Mouse (Mus musculus) erythroid progenitor cell, adult 5-6 weeks (primary cell): ENCODE results near the gene Mcub. TPM values are rescaled to one million over a fixed set of nuclear protein-coding genes. Genes with fewer than 3 reads are reported as not detected.

Experiments used
- ATAC-seq: replicated peaks from 2 replicates; pipeline ENCODE4 v1.8.0; 2016; ENCODE audit warnings: moderate number of reproducible peaks, mild to moderate bottlenecking, moderate TSS enrichment, inconsistent platforms; ENCODE audit not compliant: poor library complexity, low FRiP score, severe bottlenecking
- total RNA-seq, 2 experiments: library from RNA; stranded (forward) in 1 of 2; stranded (reverse) in 1 of 2; fragments of 150-400 nt in 1 of 2; fragments of 186-747, 209-891 nt in 1 of 2; gene quantifications; 2 replicates each; pipeline versions ENCODE4 v1.2.3 to v1.2.4; 2015 to 2017; ENCODE audit warnings: low replicate concordance in 2 of 2

Gene Mcub
- 3.6 TPM in 1 of 2 replicates, not detected in the other for total RNA-seq (2015; ENCODE audit: low replicate concordance)
- 3.2 and 5.6 TPM in 2 replicates for total RNA-seq (2017; ENCODE audit: low replicate concordance)

DNA sequence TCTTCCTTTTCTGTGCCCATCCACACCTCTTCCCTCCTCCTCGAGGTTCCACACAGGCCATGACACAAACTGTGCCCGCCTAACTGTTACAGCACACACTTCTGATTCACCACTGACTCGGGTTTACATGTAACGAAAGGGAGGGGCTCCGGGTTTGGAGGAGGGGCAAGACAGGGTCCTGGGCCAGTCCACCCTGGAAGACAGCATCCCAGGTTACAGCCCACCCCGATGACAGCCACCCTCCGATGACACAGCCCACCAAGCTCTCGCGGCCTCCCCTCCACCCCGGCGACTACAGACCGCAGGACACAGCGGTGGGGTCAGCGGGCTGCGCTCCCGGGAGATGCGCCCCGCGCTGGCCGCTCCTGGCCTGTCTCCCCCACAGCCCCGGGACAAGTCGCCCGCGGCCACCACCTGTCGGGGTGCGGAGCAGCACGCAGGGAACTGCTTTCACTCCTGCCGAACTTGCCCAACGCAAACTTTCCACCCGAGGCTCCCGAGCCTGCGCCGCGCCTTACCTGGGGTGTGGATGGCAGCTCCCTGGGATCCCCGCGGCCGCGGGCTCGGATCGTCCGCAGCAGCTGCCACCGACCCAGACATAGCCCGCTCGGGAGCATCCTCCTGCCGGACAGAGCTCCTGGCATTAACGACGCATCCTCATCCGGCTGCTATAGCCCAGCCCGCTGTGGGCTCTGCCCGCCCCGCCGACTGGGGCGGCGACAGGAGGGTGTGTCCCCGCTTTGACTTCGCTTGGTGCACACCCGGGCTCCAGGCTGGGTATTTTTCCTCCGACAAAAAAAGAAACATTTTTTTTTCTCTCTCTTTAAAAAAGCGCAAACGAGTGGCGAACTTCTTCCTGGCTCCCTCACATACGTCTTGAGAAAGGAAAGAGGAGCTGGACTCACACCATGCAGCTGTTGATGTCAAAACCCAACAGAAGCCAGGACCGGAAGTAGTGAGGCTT lies at the start of gene Mcub:
Gene Mcub (minus strand): TSS at position 775 of the 964 bp plus-strand sequence.
- ATAC-seq: peak; percentile 54; the same call in 1 of the 2 replicates

- no peak for ATAC-seq
Measured at GRCm38 (mm10) chr3:130012943-130013342, 42.9 kb upstream of the Mcub start.

DNA sequence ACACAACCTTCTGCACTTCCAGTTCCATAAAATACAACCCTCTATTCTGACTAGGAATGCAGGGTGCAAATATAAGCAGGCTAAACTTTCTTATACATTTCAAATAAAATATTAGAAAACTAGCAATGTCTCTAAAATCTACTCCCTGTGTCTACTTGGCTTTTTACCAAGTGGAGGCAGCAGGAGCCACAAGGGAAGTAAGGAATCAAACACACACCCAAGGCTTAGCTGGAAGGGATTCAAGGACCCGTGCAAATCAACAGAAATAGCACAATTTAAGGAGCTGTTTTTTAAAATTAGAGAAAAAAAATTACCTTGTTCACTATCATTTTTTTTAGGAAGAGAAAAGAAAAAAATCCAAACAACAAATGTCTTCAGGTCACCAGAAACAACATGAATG lies 41.2 kb upstream of the Mcub start:
- no peak for ATAC-seq

DNA sequence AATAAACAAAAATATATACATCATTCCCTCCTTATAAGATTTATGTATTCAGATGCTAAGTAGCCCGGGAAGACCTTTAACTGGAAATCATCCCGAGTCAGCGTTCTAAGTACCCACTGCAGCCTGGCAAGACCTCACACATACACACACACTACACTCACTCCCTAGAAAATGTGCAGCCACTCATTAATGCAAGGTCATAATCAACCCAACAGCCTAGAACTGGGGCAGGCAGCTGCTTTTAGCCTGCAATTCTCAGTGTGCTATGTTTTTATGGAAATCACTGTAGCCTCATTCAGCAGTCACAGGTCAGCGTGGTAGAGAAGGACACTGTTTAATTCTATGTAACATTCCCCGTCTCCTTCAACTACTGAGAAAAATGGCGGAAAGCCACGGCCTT lies 36.1 kb upstream of the Mcub start:
- no peak for ATAC-seq

DNA sequence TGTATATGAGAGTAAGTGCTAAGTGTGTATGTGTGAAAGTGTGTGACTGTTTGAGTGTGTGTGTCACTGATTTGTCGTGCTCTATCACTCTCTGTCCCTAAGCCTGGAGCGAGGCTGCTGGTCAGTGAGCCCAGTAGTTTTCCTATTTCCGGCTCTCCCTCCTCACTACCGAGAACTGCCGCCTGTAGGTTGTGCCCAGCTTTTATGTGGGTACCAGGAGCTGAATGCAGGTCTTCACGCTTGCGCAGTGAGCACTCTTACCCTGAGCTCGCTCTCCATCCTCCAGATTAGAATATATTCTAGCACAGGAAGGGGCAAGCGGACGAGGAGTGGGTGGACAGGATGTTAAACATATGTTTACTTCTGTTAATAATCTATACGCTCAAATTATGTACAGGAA lies 30.9 kb upstream of the Mcub start:
- no peak for ATAC-seq

GRCm38 (mm10) chr3:129998526-129998925 lies 28.5 kb upstream of the Mcub start:
- no peak for ATAC-seq

GRCm38 (mm10) chr3:129998001-129998400 lies 28.0 kb upstream of the Mcub start:
- ATAC-seq: no peak

DNA sequence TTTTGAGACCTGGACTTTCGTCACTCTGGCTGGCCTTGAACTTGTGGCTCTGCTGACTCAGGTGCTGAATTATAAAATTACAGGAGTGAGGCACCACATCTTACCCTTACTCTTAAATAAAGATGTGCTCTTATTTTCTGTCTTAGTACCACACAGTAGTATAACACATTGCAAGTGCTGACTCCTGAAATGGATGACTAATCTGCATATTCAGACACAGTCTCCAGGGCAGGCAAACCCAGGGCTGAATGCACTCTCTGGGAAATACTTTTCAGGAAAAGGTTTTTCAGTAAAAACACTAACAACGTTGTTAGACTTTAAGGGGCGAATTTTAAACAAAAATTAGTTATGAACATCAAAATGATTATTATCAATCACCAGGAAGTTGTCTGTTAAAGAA lies 27.3 kb upstream of the Mcub start:
- ATAC-seq: no peak

DNA sequence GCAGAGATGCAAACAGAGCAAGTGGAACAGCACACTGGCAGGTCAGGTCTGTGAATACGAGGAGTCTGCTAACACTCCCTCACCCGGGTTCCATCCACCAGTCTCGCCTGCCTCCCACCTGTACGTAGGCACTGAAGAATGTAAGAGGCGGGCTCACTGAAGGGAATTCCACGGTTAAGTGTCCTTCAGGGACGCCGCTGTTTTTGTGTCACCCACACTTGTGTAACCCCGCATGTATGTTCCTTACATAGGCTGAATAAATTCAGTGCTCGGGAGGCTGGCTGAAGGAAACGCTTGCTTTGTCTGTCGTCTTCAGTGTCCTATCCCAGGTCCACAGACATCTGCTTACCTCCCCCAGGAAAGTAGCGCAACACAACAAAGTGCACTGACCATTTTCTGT lies 17.3 kb upstream of the Mcub start:
- ATAC-seq: no peak

- ATAC-seq: no peak
Measured at GRCm38 (mm10) chr3:129985335-129985734, 15.3 kb upstream of the Mcub start.

GRCm38 (mm10) chr3:129984797-129985196 lies 14.8 kb upstream of the Mcub start:
- no peak for ATAC-seq

- ATAC-seq: no peak
Measured at GRCm38 (mm10) chr3:129982271-129982670, 12.3 kb upstream of the Mcub start.

DNA sequence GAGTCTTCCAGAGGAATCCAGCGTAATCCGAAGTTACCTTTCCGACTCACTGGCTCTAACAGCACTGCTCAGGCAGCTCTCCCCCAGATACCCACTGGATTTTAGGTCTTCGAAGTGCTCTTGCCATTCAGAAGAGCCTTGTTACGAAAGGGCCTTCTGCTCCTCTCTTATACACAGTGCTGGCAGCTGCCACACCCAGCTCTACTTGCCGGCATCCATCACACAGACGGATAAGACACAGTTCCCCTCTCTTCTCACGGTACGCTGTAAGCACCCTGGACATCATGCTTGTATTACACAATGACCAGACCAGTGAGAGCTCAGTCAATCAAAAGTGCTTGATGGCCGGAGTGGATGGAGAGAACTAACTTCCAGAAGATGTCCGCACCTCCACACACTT lies 11.8 kb upstream of the Mcub start:
- ATAC-seq: no peak

DNA sequence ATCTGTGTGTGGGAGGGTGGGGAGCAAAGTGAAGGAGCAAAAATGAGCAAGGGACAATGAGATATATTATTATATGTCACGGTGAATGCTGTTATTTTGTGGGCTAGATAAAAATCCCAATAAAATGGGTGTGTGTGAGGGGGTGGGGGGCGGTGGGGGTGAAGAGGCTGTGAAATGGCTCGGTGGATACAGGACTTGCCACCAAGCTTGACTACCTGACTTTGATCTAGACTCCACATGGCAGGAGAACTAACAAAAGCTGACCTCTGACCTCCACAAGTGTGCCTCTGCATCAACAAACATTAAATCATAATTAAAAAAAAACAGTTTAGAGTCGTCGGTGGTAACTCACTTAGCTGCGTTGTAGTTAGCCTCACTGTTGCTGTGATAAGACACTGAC lies 9.5 kb upstream of the Mcub start:
- ATAC-seq: no peak

GRCm38 (mm10) chr3:129978716-129979115 lies 8.7 kb upstream of the Mcub start:
- ATAC-seq: no peak

DNA sequence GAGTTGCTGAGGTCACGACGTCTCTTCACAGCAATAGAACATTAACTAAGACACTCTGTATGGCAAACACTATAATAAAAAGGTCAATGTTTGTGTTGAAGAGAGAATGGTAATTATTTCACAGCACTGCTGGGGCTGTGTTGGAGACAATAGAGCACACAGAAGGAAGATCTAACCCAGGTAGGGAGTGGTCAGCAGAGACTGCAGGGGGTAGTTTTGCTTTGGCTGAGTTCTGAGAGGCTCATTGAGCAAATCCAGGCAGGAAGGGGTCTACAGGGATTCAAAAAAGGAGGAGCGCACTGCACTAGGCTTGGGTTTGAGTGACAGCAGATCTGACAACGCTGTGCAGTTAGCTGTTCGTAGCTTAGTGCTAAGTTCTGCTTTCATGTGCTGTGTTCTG lies 6.3 kb upstream of the Mcub start:
- ATAC-seq: no peak

GRCm38 (mm10) chr3:129970529-129971515 lies 816 bp upstream of the Mcub start:
- ATAC-seq: no peak

DNA sequence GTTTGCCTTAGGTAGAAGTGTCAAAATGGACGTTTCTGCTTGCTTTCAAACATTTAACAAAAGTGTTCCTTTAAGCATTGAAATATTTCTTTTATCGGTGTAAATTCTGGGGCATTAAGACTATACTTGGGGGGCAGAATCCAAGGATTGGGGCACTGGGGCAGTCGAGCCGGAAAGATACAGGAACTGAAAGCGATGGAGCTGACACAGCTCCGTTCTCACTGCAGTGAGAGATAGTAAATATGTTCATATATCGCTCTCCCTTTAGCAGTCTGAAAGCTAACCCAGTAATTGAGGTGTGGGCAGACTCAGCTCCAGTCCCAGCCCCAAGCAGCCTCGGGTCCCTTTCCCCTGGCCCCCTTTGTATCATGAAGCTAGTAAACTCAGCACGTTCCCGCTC lies 975 bp downstream of the Mcub start:
- ATAC-seq: no peak

- ATAC-seq: no peak
Measured at GRCm38 (mm10) chr3:129967874-129968273, 2.1 kb downstream of the Mcub start.

GRCm38 (mm10) chr3:129964681-129965080 lies 5.3 kb downstream of the Mcub start:
- no peak for ATAC-seq
